Mouse (Mus musculus): ENCODE data around the gene Abhd13.

- TF ChIP-seq CTCF (IDR thresholded peaks at IDR 0.05) (no peak), POLR2A (IDR thresholded peaks at IDR 0.05; ENCODE audit: insufficient read depth, low read depth, low read length) (no peak)
These were observed 1.1 kb downstream of the Abhd13 start for GRCm38 (mm10) chr8:9978475-9979230.

All from heart, adult 2 months (tissue).